Mouse (Mus musculus): ENCODE results near the gene Prelid1. TPM values are rescaled to one million over a fixed set of nuclear protein-coding genes. Genes with fewer than 3 reads are reported as not detected.
A peak's percentile ranks its signal among the peaks of the same experiment; 100 is the strongest.

The Prelid1 gene
- total RNA-seq, 1 experiment from 2014 or later, result 93.3 TPM

- no peak for ATAC-seq (replicated peaks; ENCODE audit: low read depth, poor library complexity, severe bottlenecking)
Measured at GRCm38 (mm10) chr13:55330567-55331400, 10.5 kb downstream of the Prelid1 start.

- ATAC-seq (replicated peaks; ENCODE audit: low read depth, poor library complexity, severe bottlenecking), result no peak
Measured at GRCm38 (mm10) chr13:55332331-55332730, 12.0 kb downstream of the Prelid1 start.

GRCm38 (mm10) chr13:55335701-55336100 is 15.4 kb downstream of the Prelid1 start:
- no peak for ATAC-seq (replicated peaks; ENCODE audit: low read depth, poor library complexity, severe bottlenecking)

GRCm38 (mm10) chr13:55337341-55337975 is 17.2 kb downstream of the Prelid1 start:
- no peak for ATAC-seq (replicated peaks; ENCODE audit: low read depth, poor library complexity, severe bottlenecking)

- ATAC-seq (replicated peaks; ENCODE audit: low read depth, poor library complexity, severe bottlenecking), result no peak
Measured at GRCm38 (mm10) chr13:55338131-55339054, 18.1 kb downstream of the Prelid1 start.

GRCm38 (mm10) chr13:55339259-55339658 is 19.0 kb downstream of the Prelid1 start:
- no peak for ATAC-seq (replicated peaks; ENCODE audit: low read depth, poor library complexity, severe bottlenecking)

GRCm38 (mm10) chr13:55342469-55342868 is 22.2 kb downstream of the Prelid1 start:
- no peak for ATAC-seq (replicated peaks; ENCODE audit: low read depth, poor library complexity, severe bottlenecking)

- no peak for ATAC-seq (replicated peaks; ENCODE audit: low read depth, poor library complexity, severe bottlenecking)
Measured at GRCm38 (mm10) chr13:55344286-55344685, 24.0 kb downstream of the Prelid1 start.

GRCm38 (mm10) chr13:55346745-55347144 is 26.4 kb downstream of the Prelid1 start:
- ATAC-seq (replicated peaks; ENCODE audit: low read depth, poor library complexity, severe bottlenecking), result no peak

- ATAC-seq (replicated peaks; ENCODE audit: low read depth, poor library complexity, severe bottlenecking), result no peak
Measured at GRCm38 (mm10) chr13:55361145-55361544, 40.8 kb downstream of the Prelid1 start.

GRCm38 (mm10) chr13:55361974-55362452 is 41.7 kb downstream of the Prelid1 start:
- ATAC-seq (replicated peaks; ENCODE audit: low read depth, poor library complexity, severe bottlenecking), result peak; percentile 15

- ATAC-seq (replicated peaks; ENCODE audit: low read depth, poor library complexity, severe bottlenecking), result peak; percentile 98
Measured at GRCm38 (mm10) chr13:55362453-55363060, 42.3 kb downstream of the Prelid1 start, which contains the start of gene Lman2. Lman2 (minus strand) TSS chr13:55362783.

- no peak for ATAC-seq (replicated peaks; ENCODE audit: low read depth, poor library complexity, severe bottlenecking)
Measured at GRCm38 (mm10) chr13:55368401-55368800, 48.1 kb downstream of the Prelid1 start.

GRCm38 (mm10) chr13:55369531-55370114 is 49.3 kb downstream of the Prelid1 start, which contains the start of gene Rgs14:
Rgs14 (plus strand) TSS chr13:55369732.
- ATAC-seq (replicated peaks; ENCODE audit: low read depth, poor library complexity, severe bottlenecking), result peak; percentile 91

- ATAC-seq (replicated peaks; ENCODE audit: low read depth, poor library complexity, severe bottlenecking), result 0 out of 2 replicates have a peak, but pooled peaks have one; percentile 0
Measured at GRCm38 (mm10) chr13:55370234-55370633, 49.9 kb downstream of the Prelid1 start.

- no peak for ATAC-seq (replicated peaks; ENCODE audit: low read depth, poor library complexity, severe bottlenecking)
Measured at GRCm38 (mm10) chr13:55371007-55371681, 50.8 kb downstream of the Prelid1 start.

GRCm38 (mm10) chr13:55371740-55372139 is 51.4 kb downstream of the Prelid1 start:
- no peak for ATAC-seq (replicated peaks; ENCODE audit: low read depth, poor library complexity, severe bottlenecking)

GRCm38 (mm10) chr13:55374206-55374924 is 54.1 kb downstream of the Prelid1 start:
- ATAC-seq (replicated peaks; ENCODE audit: low read depth, poor library complexity, severe bottlenecking), result no peak
